Mouse (Mus musculus): Measurements from ENCODE around the gene Ank2.

GRCm38 (mm10) chr3:127295921-127296320, 203.2 kb downstream of the Ank2 start:
- no peak for TF ChIP-seq POLR2A (IDR thresholded peaks at IDR 0.05; ENCODE audit: insufficient read depth, low read depth, low read length)
- TF ChIP-seq EP300 (IDR thresholded peaks at IDR 0.05; ENCODE audit: insufficient read depth, low read depth, low read length): no peak
- no peak for TF ChIP-seq CTCF (IDR thresholded peaks at IDR 0.05)

Measured in heart, adult 2 months (tissue).